Mouse (Mus musculus): ENCODE measurements around the gene Vwa3b. TPM values are rescaled to one million over a fixed set of nuclear protein-coding genes. Genes with fewer than 3 reads are reported as not detected.

The Vwa3b gene
- polyA plus RNA-seq, 1 experiment: 0.56 TPM

DNA sequence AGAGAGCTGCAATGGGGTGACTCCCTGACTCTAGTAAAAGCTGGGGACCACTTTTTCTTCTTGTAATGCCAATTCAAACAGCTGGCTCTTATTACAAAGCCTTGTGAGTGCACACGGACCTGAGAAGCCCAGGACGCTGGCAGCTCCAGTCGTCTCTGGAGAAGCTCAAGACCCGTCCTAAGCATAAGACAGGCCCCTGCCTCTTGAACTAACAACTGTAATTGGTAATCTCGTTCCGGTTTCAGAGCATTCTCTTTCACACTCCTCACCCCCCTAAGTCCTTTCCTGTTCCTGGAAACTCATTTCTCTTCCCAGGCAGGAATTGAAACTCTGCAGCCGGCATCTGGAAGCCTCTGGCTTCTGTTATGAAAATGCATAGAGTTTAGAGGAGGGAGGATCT, 195.6 kb downstream of the Vwa3b start:
- 74% methylated on average over 7 of the region's 7 CpGs for WGBS
- DNase-seq: no peak
- no peaks in the 10 kb centered on the region for H3K4me1 ChIP-seq (ENCODE audit: control insufficient read depth, insufficient read depth, low read length)
- H3K4me3 ChIP-seq (replicated peaks; ENCODE audit: insufficient read depth, low read depth, low read length): no peak overlapping the region
- no peak for TF ChIP-seq CTCF (IDR thresholded peaks at IDR 0.05; ENCODE audit: borderline replicate concordance, insufficient read depth, low read depth, low read length)
- no peak for TF ChIP-seq POLR2A (IDR thresholded peaks at IDR 0.05; ENCODE audit: borderline replicate concordance, insufficient read depth, low read length)
- H3K27me3 ChIP-seq (ENCODE audit: control insufficient read depth, insufficient read depth, low read length): no peaks in the 10 kb centered on the region
- H3K27ac ChIP-seq (ENCODE audit: insufficient read depth, low read length): no peak overlapping the region

DNA sequence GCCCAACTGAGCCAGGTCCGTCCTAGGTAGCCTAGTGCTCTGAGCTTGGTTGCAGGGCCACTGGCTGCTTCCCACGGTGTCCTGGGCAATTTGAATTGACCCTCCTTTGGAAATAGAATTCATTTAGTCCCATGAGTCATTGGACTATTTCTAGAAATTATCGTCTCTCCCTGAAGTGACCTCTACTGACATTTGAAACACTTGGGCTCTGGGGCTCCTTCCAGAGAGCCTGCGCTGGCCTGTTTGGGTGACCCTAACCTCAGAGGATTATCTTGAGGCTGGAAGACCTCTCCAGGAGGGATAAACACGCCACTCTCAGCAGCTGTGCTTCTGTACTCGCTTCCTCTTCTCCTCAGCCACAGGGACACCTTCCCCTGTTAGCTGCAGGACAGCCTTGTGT, 204.0 kb downstream of the Vwa3b start:
- H3K27ac ChIP-seq (ENCODE audit: insufficient read depth, low read length): no peak overlapping the region
- DNase-seq: no peak
- H3K4me1 ChIP-seq (ENCODE audit: control insufficient read depth, insufficient read depth, low read length): peaks cover 3% of the 10 kb centered on the region; the same call in 1 of the 2 replicates
- TF ChIP-seq CTCF (IDR thresholded peaks at IDR 0.05; ENCODE audit: borderline replicate concordance, insufficient read depth, low read depth, low read length) (no peak), POLR2A (IDR thresholded peaks at IDR 0.05; ENCODE audit: borderline replicate concordance, insufficient read depth, low read length) (no peak)
- H3K27me3 ChIP-seq (ENCODE audit: control insufficient read depth, insufficient read depth, low read length): no peaks in the 10 kb centered on the region
- 75% methylated on average over 6 of the region's 6 CpGs for WGBS
- H3K4me3 ChIP-seq (replicated peaks; ENCODE audit: insufficient read depth, low read depth, low read length): no peak overlapping the region

DNA sequence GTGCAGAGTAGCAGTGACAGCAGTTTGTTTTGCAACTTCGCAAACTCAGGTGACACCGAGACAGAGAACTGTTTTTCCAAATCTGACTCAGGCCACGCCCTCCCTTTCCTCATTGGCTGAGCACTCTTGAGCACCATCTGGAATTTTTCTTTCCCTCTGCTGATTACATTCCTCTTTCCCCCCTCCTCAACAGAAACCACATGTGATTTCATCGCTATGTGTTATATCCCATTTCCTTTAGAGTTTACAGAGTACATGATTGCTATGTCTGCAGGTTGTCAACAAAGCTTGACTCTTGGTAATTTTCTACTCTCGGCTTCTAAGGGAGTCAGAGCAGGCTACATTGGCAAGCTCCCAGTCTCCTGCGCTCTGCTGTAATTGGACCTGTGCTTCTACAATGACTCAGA, 204.9 kb downstream of the Vwa3b start:
- Histone ChIP-seq H3K27ac (ENCODE audit: insufficient read depth, low read length) (no peak overlapping the region), H3K4me1 (ENCODE audit: control insufficient read depth, insufficient read depth, low read length) (peaks cover 3% of the 10 kb centered on the region; the same call in 1 of the 2 replicates), H3K27me3 (ENCODE audit: control insufficient read depth, insufficient read depth, low read length) (no peaks in the 10 kb centered on the region), H3K4me3 (replicated peaks; ENCODE audit: insufficient read depth, low read depth, low read length) (no peak overlapping the region)
- TF ChIP-seq CTCF (IDR thresholded peaks at IDR 0.05; ENCODE audit: borderline replicate concordance, insufficient read depth, low read depth, low read length): no peak
- no peak for TF ChIP-seq POLR2A (IDR thresholded peaks at IDR 0.05; ENCODE audit: borderline replicate concordance, insufficient read depth, low read length)
- no peak for DNase-seq
- WGBS: 72% methylated on average over 6 of the region's 6 CpGs

Other genes starting within 250 kb of the Vwa3b start
- gene Tmem131, start 82.9 kb upstream of the Vwa3b start, polyA plus RNA-seq (2012; rRNA removed): 31.4 and 32.2 TPM in 2 replicates
- gene Cnga3, start 187.8 kb downstream of the Vwa3b start, polyA plus RNA-seq (2012; rRNA removed): 0.06 and 0.10 TPM in 2 replicates